Mouse (Mus musculus) gastrocnemius, adult 2 months (tissue): ENCODE results near the gene Tenm2. TPM values are rescaled to one million over a fixed set of nuclear protein-coding genes. Genes with fewer than 3 reads are reported as not detected.

Experiments used
- DNase-seq: peaks from one replicate; pipeline ENCODE4 v3.0.0; 2022
- H3K27ac ChIP-seq: fragments of 200-600 bp; 2 replicates; pipeline ENCODE4 v1.8.1; 2022; ENCODE audit warnings: mild to moderate bottlenecking
- H3K4me3 ChIP-seq: fragments of 200-600 bp; 2 replicates; pipeline ENCODE4 v1.8.1; 2022; ENCODE audit warnings: mild to moderate bottlenecking, moderate library complexity
- CTCF ChIP-seq: fragments of 200-600 bp; IDR thresholded peaks from 2 replicates; pipeline ENCODE4 v1.8.1; 2022; ENCODE audit warnings: antibody characterized with exemption, mild to moderate bottlenecking, moderate library complexity
- intact Hi-C: fragments of 180-260 bp; cut with DNase I; formaldehyde crosslinking; loops from one replicate; pipeline ENCODE4 v1.15.1; 2025
- total RNA-seq, 2 experiments: library from RNA; stranded (reverse); gene quantifications; 2 replicates each; pipeline ENCODE4 v1.2.3; 2021

The Tenm2 gene
- total RNA-seq, 2 experiments from 2014 or later, result 0.42 to 0.43 TPM

DNA sequence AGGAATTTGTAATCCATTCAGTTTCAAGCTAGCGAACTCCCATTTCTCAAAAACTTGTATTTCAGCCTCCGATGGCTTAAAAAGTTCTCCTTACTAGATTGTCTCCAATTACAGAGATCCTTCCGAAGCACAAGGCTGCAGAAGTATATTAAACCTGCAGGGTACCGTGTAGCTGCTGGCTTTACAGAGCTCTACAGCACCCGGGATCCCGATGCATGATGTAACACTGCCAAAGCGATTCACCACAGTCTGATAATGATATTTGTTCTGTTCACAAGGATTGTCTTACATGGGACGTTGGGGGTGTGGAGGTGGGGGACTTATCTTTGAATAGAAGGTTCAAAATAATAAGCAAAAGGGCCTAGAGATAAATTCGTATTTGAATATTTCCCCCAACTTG, 564.6 kb downstream of the Tenm2 start:
- intact Hi-C loops, result no loop called here
- DNase-seq, result no peak
- Histone ChIP-seq H3K27ac (no peak overlapping the region), H3K4me3 (no peak overlapping the region)
- TF ChIP-seq CTCF, result no peak

DNA sequence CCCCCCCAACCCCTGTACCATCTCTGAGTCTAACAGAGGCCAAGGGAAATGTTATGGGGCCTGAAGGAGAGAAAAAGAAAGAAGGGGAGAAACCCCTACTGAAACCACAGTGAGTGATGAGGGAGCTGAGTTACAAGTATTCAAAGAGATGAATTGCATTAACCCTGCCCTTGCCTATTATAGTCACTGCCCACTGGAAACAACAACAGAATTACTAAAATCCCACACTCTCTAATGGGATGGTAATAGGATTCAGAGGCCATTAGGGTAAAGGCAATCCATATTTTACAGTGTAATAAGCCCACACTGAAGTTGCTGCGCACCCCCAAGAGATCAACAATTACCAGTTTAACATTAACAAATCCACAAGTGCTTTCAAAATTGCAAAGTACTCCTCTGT, 571.7 kb downstream of the Tenm2 start:
- Histone ChIP-seq H3K4me3 (no peak overlapping the region), H3K27ac (no peak overlapping the region)
- intact Hi-C loops, result no loop called here
- TF ChIP-seq CTCF, result no peak
- DNase-seq, result no peak

DNA sequence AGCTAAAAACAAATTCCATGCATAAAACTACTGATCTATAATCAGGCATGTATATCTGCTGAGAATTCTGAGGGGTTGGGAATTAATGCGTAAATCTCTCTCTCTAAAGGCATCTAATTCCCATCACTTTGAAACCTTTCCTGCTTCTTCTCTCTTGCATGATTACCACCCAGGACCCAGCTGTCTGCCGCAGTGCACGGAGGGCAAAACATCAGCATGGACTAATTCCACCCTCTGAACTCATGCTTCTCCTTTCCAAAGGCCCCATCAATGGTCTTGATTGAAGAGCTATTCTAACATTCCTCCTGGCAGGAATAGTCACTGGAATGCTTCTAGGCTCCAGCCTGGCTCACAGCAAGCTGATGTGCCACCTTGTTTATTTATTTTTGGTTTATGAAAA, 572.2 kb downstream of the Tenm2 start:
- no peak overlapping the region for H3K27ac ChIP-seq
- intact Hi-C loops, result no loop called here
- H3K4me3 ChIP-seq, result no peak overlapping the region
- no peak for TF ChIP-seq CTCF
- DNase-seq, result no peak

DNA sequence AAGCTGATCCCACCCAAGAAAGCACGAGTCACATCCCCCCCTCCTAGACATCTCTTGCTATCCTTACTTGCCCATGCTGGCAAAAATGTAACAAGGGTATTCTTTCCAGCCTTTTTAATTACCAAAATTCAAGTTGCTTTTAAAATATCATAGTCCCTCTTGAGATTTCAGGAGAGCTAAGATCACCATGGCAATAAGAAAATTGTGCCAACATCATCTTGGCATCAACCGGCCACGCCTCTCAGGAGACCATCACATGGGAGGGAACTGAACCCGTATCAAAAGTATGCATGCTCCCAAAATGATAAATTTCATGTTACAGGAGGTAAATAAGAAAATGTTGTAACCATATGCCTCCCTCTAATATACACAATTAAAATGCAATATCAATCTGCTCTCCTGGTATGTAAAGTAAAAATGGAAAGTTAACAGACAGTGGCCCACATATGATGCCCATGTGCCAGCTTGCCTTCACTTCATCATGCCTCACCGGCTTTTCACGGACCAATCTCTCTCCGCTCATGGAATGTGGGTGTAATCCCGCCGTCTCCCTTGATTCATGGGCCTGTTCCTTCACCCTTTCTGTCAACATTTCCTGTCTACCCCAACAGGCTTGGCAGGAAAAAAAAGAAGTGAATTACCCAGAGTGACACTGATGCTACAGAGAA, 582.0 kb downstream of the Tenm2 start:
- Histone ChIP-seq H3K4me3 (no peak overlapping the region), H3K27ac (no peak overlapping the region)
- no peak for DNase-seq
- TF ChIP-seq CTCF, result no peak
- intact Hi-C loops, result no loop called here

DNA sequence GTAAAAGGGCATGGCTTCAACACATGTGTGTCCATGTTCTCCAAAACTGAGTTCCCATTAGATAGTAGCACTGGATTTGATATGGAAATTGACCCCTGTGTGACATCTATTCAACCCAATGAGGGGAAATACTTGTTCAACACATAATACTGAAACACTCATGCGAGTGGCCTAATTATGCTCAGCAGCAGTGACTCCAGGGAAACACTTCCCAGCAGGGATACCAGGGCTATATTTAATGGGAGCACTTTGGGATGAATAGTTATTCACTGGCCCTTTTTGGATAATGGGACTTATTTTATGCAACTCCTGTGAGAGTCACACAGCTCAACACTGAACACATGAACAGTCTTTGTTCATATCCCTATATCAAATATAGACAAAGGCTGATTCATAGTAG, 588.6 kb downstream of the Tenm2 start:
- intact Hi-C loops, result no loop called here
- H3K4me3 ChIP-seq, result no peak overlapping the region

DNA sequence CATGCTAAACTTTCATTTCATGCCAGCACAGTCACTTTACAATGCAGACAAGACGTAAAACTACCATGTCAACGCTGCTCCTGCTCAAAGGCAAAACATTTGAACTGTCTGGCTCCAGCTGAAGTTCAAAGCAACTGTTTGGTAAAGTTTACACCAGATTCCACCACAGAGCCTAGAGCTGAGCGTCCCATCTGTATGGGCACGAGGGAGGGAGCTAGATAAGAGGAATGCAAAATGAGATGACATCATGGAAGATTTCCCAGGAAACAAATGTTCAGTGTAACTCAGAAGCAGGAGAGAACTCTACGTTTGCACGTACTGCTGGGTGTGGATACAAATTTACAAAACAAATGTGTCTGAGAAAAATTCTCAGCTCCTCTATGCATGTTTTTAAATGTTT, 600.7 kb downstream of the Tenm2 start:
- TF ChIP-seq CTCF, result no peak
- DNase-seq, result no peak
- H3K27ac ChIP-seq, result no peak overlapping the region
- H3K4me3 ChIP-seq, result no peak overlapping the region
- intact Hi-C loops, result no loop called here

More for the DNA sequence above, 588.6 kb downstream of the Tenm2 start:
- H3K27ac ChIP-seq, result no peak overlapping the region
- TF ChIP-seq CTCF, result no peak
- DNase-seq, result no peak

DNA sequence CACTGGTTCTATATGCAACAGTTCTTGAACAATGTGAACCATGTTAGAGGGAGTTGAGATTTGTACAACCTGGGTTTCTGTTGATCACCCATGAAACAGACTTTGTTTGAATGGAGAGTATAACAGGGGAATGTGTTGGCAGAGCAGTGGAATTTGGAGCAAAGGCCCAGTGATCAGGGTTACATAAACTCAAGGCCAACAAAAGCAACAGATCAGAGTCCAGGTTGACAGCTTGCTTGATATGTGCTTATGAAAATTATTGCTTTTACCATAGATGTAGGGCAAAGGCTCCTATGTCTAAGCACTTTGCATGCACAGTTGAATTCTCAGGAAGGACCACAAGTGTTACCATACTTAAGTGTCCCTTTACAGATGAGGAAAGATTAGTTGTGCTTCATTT, 603.6 kb downstream of the Tenm2 start:
- Histone ChIP-seq H3K27ac (no peak overlapping the region), H3K4me3 (no peak overlapping the region)
- DNase-seq, result no peak
- intact Hi-C loops, result no loop called here
- no peak for TF ChIP-seq CTCF

DNA sequence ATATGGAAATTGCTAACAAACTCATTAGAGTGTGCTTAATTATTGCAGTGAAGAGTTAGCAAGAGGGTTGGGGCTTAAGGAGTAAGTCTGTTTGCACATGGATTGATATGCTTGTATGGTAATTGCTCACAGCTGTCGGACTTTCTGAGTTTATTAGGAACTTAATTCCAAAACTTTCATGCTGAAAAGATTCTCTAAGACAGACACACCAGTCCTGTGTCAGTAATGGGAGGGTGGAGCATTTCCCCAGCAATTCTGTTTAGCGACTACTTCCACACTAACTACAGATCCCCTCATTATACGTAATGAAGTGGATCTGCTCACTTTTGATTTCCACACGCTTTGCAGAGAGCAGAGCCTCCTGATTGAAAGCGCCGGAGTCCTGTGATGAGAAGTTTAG, 622.0 kb downstream of the Tenm2 start:
- no peak for TF ChIP-seq CTCF
- H3K4me3 ChIP-seq, result no peak overlapping the region
- DNase-seq, result no peak
- intact Hi-C loops, result no loop called here
- H3K27ac ChIP-seq, result no peak overlapping the region

DNA sequence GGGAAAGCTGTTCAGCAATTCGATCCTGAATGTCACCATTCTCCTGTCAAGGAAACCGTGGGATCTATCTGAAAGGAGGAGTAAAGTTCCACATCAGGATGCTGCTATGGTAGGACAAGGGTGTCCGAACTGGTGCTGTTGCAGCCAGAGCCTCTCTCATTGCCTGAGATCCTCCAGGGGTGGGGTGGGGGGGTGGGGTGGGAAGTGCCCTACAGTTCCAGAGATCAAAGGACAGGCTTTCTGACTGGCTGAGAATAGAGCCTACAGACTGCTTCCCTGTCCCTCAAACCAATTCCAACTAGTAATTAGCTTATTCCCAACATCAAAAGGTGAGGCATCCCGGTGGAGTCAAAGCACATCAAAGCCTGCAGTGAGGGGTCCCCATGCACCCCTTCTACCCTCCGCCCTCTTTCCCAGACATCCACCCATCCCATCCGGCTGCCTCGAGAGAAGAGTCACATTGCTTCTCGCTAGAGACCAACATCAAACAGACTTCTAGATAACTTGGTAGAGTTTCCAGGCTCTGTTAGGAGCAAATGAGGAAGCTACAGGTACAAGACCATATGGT, 630.9 kb downstream of the Tenm2 start:
- DNase-seq, result no peak
- no peak for TF ChIP-seq CTCF
- no peak overlapping the region for H3K4me3 ChIP-seq
- intact Hi-C loops, result no loop called here
- no peak overlapping the region for H3K27ac ChIP-seq

DNA sequence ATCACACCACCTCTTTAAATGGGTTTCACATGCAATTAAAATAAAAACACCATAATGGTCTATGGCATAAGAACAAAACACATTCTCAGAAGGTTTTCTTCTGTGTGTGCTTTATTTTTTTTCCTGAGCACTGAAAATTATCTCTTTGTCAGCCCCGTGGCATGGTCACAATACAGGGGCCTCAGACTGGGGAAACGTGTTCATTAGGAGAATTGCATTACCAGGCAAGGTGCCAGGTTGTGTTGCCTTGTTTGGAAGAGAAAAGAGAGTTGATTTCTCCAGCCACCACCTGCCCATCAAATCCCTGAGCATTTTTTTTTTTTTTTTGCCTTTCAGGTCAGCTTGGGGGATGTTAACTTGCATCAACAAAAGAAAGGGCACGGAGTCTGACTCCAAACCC, 631.5 kb downstream of the Tenm2 start:
- DNase-seq, result no peak
- intact Hi-C loops, result no loop called here
- TF ChIP-seq CTCF, result no peak
- Histone ChIP-seq H3K27ac (no peak overlapping the region), H3K4me3 (no peak overlapping the region)

DNA sequence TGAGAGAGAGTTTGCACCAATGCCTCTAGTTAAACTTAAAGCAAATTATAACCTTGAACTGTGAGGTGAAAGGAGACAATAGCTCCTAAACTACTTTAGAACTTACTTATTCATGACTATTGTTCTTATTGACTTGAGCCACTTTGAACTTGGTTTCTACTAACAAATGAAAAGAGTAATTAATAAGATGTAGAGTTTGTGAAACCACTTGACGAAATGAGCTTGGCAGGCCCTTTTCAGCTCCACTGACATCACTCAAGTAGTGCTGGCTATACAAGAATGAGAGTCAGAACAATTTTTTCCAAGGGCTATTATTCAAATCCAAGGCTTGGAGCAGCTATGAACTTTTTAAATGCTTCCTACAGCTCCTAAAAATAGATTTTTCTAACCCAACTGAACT, 643.3 kb downstream of the Tenm2 start:
- no peak for TF ChIP-seq CTCF
- intact Hi-C loops, result no loop called here
- no peak for DNase-seq
- Histone ChIP-seq H3K4me3 (no peak overlapping the region), H3K27ac (no peak overlapping the region)

DNA sequence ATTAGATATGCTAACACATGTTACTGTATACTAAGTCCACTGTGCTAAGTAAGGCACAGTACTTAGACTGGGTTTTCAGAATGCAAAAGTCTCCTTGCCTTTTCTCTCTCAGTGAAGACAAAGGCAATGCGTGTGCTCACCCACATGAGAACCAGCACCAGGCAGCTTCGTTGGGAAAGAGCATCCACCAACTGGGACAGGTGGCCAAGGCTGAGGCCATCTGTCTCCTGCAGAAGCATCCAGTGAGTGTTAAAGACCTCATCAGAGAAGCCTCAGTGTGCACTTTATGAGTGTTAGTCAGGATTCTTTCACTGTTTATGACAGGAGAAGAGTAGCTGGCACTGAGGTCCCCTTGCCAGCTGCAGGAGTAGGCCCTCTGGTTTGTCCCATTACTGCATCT, 669.6 kb downstream of the Tenm2 start:
- Histone ChIP-seq H3K27ac (no peak overlapping the region), H3K4me3 (no peak overlapping the region)
- DNase-seq, result no peak
- TF ChIP-seq CTCF, result no peak
- intact Hi-C loops, result no loop called here

DNA sequence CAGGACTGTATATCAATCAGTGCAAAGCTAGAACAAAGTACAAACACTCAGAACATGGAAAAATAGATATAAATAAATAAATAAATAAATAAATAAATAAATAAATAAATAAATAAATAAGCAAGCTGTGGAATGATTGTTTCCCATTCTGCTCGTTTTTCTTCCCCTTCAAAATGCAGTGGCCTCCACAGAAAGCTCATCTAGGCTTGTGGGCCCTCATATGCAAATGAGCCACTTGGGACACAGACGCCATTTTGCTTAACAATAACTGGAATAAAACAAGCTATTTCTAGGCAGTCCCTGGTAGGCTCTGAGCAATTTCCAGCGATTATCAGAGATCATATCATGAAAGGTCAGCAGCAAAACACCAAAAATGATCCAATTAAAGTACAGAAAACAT, 672.9 kb downstream of the Tenm2 start:
- no peak overlapping the region for H3K27ac ChIP-seq
- DNase-seq, result no peak
- intact Hi-C loops, result no loop called here
- TF ChIP-seq CTCF, result no peak
- H3K4me3 ChIP-seq, result no peak overlapping the region
